Mouse (Mus musculus): ENCODE results near the gene 1700123O20Rik. TPM values are rescaled to one million over a fixed set of nuclear protein-coding genes. Genes with fewer than 3 reads are reported as not detected.
A peak's percentile ranks its signal among the peaks of the same experiment; 100 is the strongest.

Gene 1700123O20Rik
- total RNA-seq, 2 experiments from 2014 or later = 38.2 to 43.0 TPM

GRCm38 (mm10) chr14:54674317-54674716, 11.7 kb upstream of the 1700123O20Rik start:
- DNase-seq (ENCODE audit: low spot score in 2 of 2) = no peak

DNA sequence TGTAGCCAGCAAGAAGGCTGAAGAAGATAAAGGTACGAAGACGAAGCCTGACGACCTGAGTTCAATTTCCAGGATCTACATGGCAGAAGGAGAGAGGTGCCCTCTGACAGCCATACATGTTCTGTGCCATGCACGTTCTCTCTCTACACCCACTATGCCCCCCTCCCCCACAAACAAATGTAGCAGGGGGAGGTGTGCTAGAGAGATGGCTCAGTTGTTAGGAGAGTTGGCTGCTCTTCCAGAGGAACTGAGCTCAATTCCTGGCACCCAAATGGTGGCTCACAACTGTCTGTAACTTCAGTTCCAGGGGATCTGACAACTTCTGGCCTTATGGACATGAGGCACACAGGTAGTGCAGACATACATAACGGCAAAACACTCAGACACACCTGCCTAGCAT, 9.7 kb upstream of the 1700123O20Rik start:
- no peak for DNase-seq (ENCODE audit: low spot score in 2 of 2)

DNA sequence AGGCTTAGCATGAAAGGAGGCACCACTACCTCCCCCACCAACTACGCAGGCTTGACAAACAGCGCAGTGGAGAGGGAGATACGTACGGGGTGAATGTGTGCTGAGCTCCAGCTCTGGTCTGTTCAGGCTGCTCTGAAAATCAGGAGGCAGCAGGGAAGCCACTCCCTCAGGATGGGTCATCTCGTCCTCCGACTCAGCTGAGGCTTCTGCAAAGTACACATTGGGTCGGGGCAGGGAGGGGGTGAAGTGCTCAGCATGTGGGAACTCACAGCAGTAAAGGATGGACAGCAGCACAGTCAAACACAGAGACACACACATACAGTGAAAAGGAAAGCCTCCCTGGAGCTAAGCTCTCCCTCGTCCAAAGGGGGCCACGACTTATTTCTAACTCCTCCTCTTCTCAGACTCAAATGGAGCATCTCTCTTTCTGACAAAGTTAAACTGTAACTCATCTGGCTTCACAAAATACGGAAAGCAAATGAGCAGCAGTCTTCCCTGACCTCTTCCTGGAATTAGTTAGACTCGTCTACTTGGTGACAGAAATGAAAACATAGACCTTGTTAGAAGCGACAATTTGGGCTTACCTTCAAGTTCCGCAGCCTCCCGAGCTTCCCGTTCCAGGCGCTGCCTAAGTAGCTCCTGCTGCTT, 7.2 kb upstream of the 1700123O20Rik start:
- DNase-seq (ENCODE audit: low spot score in 2 of 2) = no peak

GRCm38 (mm10) chr14:54682396-54682795, 3.6 kb upstream of the 1700123O20Rik start:
- no peak for DNase-seq (ENCODE audit: low spot score in 2 of 2)

- no peak for DNase-seq (ENCODE audit: low spot score in 2 of 2)
These were observed 545 bp upstream of the 1700123O20Rik start for GRCm38 (mm10) chr14:54685471-54685870.

DNA sequence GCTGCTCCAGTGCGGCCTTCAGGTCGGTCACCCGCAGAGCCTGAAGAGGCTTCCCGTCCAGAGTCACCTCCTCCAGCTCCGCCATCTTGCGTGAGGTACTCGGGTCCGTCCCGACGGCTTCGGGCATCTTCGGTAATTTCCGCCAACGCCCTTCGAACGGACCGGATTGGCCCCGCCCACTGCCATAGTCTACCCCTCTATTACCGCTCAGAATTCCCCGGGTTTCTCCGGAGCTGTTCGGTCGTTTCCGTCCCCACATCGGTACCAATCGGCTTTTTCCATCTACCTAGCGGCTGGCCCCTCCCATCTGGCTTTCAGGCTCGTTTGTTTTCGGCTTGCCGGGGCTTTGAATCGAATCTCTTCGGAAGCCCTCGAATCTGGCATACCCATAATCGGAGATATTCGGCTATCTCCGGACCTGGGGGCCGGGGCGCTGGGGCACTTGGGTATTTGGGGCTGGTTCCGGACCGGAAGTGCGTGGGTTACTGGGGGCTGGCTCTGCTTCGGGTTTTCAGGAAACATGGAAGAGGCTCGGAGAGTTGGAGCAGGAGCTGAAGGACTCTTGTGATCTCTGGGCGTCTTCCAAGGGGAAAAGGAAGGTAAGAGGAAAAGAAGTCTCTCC, 617 bp downstream of the 1700123O20Rik start, which contains the start of gene Acin1:
TSS of gene Acin1 (minus strand) at position 410 of the 622 bp plus-strand sequence.
- peak; percentile 100 for DNase-seq (ENCODE audit: low spot score in 2 of 2)

DNA sequence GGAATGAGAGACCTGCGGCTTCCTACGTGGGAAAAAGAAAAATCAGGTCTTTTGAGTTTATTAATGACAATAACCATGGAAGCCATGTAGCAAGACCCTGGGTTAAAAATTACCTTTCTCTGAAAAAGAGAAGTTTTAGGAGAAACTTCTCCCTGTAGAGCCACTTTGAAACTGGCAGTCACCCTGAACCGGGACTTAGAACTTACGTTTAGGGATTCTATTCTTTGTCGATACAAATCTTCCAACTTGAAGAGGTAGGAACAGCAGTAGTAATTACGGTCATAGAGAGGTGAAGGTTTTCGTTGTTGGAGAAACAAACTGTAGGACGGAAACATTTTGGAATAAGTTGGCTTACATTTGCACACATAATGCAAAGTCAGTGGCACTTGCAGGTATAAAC, 1.2 kb downstream of the 1700123O20Rik start:
- DNase-seq (ENCODE audit: low spot score in 2 of 2) = no peak

- no peak for DNase-seq (ENCODE audit: low spot score in 2 of 2)
These were observed 9.0 kb downstream of the 1700123O20Rik start for GRCm38 (mm10) chr14:54695042-54695441.

DNA sequence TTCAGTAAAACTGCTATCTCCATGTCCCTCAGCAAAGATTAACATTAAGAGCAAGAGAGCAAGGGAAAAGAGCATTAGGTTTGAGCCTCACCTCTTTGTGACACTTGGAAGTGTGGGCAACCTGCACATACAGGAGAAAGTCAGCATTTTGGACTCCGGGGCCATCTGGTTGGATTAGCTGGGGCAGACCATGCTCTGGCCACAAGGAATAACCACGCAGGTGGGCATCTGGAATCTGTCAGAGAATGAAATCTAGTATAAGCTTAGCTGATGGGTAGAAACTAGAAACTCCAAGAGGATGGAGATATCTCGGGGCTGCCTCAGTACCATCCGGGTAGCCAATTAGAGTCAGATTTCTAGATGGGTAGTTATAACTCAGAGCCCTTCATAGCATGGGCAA, 10.7 kb downstream of the 1700123O20Rik start:
- DNase-seq (ENCODE audit: low spot score in 2 of 2) = no peak

GRCm38 (mm10) chr14:54698733-54699132, 12.7 kb downstream of the 1700123O20Rik start, which contains the start of gene Gm29776:
Gene Gm29776, minus strand, starts transcription at chr14:54698833.
- DNase-seq (ENCODE audit: low spot score in 2 of 2) = no peak

- no peak for DNase-seq (ENCODE audit: low spot score in 2 of 2)
These were observed 13.6 kb downstream of the 1700123O20Rik start for GRCm38 (mm10) chr14:54699586-54699985.

DNA sequence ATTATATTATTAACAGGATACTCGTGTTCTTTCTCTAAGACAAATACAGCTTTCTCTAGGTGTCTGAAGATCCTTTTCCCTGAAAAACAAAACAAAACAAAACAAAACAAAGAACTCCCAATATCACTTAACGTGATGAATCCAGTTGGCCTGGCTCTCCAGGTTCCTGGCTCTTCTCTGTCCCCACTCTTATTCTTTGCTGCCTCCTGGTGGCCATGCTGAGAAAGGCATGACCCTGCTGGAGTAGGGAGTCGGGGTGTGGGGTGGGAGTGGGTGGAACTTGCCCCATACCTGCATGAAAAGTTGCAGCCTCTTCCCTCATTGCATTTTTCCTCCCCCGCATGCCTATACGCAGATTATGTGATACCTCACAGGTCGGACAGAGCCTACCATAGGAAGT, 15.3 kb downstream of the 1700123O20Rik start:
- DNase-seq (ENCODE audit: low spot score in 2 of 2) = peak; percentile 57 to 76

GRCm38 (mm10) chr14:54703207-54703606, 17.2 kb downstream of the 1700123O20Rik start:
- DNase-seq (ENCODE audit: low spot score in 2 of 2) = no peak

GRCm38 (mm10) chr14:54705844-54706243, 19.8 kb downstream of the 1700123O20Rik start:
- no peak for DNase-seq (ENCODE audit: low spot score in 2 of 2)

GRCm38 (mm10) chr14:54706589-54707320, 20.7 kb downstream of the 1700123O20Rik start:
- DNase-seq (ENCODE audit: low spot score in 2 of 2) = no peak

GRCm38 (mm10) chr14:54709054-54709453, 23.0 kb downstream of the 1700123O20Rik start:
- no peak for DNase-seq (ENCODE audit: low spot score in 2 of 2)

DNA sequence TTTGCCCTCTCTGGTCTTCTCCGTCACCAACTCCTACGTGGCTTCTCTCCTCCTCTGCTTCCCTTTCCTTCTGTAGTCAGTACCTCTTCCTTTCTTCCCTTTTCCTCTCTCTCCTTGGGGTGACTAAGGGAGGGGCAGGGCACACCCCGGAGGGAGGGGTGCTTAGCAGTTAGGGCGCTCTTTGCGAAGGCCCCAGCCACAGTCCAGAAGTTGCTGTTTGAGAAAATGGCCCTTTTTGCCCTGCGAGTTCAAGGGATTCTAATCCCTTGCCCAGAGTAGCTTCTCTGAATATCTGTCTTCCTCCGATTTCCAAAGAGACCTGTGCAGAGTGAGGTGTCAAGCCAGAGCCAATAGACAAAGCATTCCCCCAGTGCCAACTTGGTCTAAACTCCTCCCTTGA, 26.1 kb downstream of the 1700123O20Rik start, which contains the start of gene Cebpe:
TSS of gene Cebpe (minus strand) at position 101 of the 400 bp plus-strand sequence.
- no peak for DNase-seq (ENCODE audit: low spot score in 2 of 2)

DNA sequence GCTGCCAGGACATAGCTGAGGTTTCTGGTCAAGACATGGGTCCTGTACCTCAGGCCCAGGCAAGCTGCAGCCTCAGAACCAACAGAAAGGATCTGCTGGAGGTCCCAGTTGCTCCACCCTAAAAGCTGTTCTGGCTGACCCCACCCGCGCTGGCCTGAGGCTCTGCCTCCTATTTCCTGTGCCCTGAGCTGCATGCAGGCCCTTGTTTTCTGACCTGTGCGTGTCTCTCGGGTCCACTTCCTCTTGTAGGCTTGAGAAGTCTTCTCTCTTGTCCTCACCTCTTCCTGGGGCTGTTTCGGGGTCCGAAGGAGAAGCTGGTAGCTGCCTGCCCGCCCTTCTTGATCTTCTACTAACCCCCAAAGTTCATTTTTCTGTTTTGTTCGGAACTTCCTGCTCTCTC, 26.8 kb downstream of the 1700123O20Rik start:
- no peak for DNase-seq (ENCODE audit: low spot score in 2 of 2)

GRCm38 (mm10) chr14:54714121-54714520, 28.1 kb downstream of the 1700123O20Rik start:
- peak in 1 of 2 experiments; percentile 42 for DNase-seq (ENCODE audit: low spot score in 2 of 2)

- no peak for DNase-seq (ENCODE audit: low spot score in 2 of 2)
These were observed 28.6 kb downstream of the 1700123O20Rik start for GRCm38 (mm10) chr14:54714617-54715081.

- no peak for DNase-seq (ENCODE audit: low spot score in 2 of 2)
These were observed 29.4 kb downstream of the 1700123O20Rik start for GRCm38 (mm10) chr14:54715402-54715801.

GRCm38 (mm10) chr14:54720041-54720440, 34.0 kb downstream of the 1700123O20Rik start:
- no peak for DNase-seq (ENCODE audit: low spot score in 2 of 2)

Measured in adrenal gland, postnatal 4 days (tissue).